Mouse (Mus musculus) E14TG2a.4 (cell line): ENCODE results near the gene Stk16.

ENCODE experiments used
- CTCF ChIP-seq: conservative IDR thresholded peaks from 2 replicates; pipeline ENCODE4 v1.5.1; 2014; ENCODE audit warnings: low read length
- POU5F1 ChIP-seq: IDR thresholded peaks from 2 replicates; pipeline ENCODE4 v1.6.1; 2014; ENCODE audit warnings: low read length, borderline replicate concordance

DNA sequence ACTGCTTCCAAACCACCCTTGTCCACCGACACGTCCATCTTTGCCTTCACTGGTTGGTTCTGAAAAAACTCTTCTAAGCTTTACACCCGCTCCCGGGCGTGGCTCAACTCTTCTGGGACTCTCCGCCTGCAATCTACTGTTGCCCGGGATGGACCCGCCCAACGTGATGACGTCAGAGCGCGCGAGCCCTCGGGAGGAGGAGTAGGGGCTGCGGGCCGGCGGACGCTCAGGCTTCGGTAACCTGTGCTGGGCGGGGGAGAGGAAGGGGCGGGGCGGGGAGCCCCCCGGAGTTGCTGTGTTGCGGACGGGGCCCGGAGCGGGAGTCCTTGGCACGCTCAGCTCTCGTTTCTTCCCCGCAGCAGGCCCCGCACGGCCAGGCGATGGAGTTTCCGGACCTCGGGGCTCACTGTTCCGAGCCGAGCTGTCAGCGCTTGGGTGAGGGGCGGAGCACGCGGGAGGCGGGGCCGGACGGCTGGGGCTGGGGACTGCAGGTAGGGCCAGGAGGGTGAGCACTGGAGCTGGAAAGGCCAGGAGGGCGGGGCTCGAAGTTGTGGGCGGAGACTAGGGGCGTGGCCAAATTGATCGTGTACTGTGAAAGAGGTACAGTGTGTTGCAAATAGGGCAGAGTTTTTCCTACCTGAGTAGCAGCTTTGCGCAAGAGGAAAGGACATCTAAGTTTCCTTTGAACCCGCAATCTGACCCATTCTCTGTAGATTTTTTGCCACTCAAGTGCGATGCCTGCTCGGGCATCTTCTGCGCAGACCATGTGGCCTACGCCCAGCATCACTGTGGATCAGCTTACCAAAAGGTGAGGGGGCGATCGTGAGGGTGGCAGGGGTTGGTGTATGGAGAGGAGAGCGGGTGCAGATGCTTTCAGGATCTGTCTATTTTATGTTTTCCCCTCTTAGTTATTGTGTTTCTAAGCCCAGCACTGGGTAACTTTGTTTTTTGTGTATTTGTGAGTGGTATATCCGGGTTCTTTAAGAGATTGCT is 41.9 kb upstream of the Stk16 start, which contains the start of gene Zfand2b:
- TF ChIP-seq CTCF (no peak), POU5F1 (no peak)
